ENCODE assay signal across 10 mouse cellular contexts in genomic region chr4:114611166-114611929, GRCm38 (mm10).
DNase-seq lines count a peak whose midpoint lies in the region; ATAC-seq and TF ChIP-seq lines count a peak whose summit lies in the region.
"Had no signal": no experiment of that assay in that cellular context is flagged by ENCODE, and none has a peak within 500 bp of the region (broad histone marks: within the 10 kb centered on the region; RNA-seq: fewer than 3 reads in every experiment).

No protein-coding gene starts in this region.

- no peak for TF ChIP-seq EP300 in heart, postnatal 0 days (IDR thresholded peaks at IDR 0.05; ENCODE audit: low read depth)
- TF ChIP-seq EP300 in lung, postnatal 0 days (IDR thresholded peaks at IDR 0.05), result no peak

- no peak for ATAC-seq in heart, postnatal 0 days (ENCODE audit: insufficient read depth, low read depth)
- ATAC-seq in midbrain, embryonic 15.5 days (replicated peaks), result peak; percentile 31; the same call in 1 of the 2 replicates
- no peak for ATAC-seq in midbrain, embryonic 16.5 days
- no peak for ATAC-seq in lung, postnatal 0 days
- no peak for ATAC-seq in erythroid progenitor cell, adult 5-6 weeks (replicated peaks; ENCODE audit: low FRiP score, poor library complexity, severe bottlenecking)

- no peak overlapping the region for H3K4me3 ChIP-seq in heart, postnatal 0 days (ENCODE audit: low read depth, low read length)
- no peak overlapping the region for H3K4me3 ChIP-seq in midbrain, embryonic 15.5 days
- no peak overlapping the region for H3K4me3 ChIP-seq in midbrain, embryonic 16.5 days (ENCODE audit: low read depth, low read length)
- H3K4me3 ChIP-seq in lung, postnatal 0 days (ENCODE audit: low read depth, low read length), result no peak overlapping the region
- H3K4me3 ChIP-seq: embryonic facial prominence, embryonic 15.5 days; kidney, embryonic 15.5 days; midbrain, embryonic 12.5 days had no signal

- WGBS in heart, postnatal 0 days, result 84% methylated on average over 8 of the region's 8 CpGs
- 77% methylated on average over 8 of the region's 8 CpGs for WGBS in midbrain, embryonic 15.5 days
- 77% methylated on average over 8 of the region's 8 CpGs for WGBS in midbrain, embryonic 16.5 days
- 75% methylated on average over 8 of the region's 8 CpGs for WGBS in lung, postnatal 0 days

- H3K9me3 ChIP-seq in heart, postnatal 0 days (replicated peaks; ENCODE audit: control insufficient read depth, low read length), result no peaks in the 10 kb centered on the region
- no peaks in the 10 kb centered on the region for H3K9me3 ChIP-seq in midbrain, embryonic 15.5 days
- no peaks in the 10 kb centered on the region for H3K9me3 ChIP-seq in midbrain, embryonic 16.5 days (replicated peaks; ENCODE audit: control insufficient read depth, low read length, poor library complexity, severe bottlenecking)
- no peaks in the 10 kb centered on the region for H3K9me3 ChIP-seq in lung, postnatal 0 days (ENCODE audit: low read length)
- H3K9me3 ChIP-seq: embryonic facial prominence, embryonic 15.5 days; kidney, embryonic 15.5 days; midbrain, embryonic 12.5 days had no signal

- H3K27ac ChIP-seq in heart, postnatal 0 days (ENCODE audit: low read depth), result no peak overlapping the region
- no peak overlapping the region for H3K27ac ChIP-seq in midbrain, embryonic 15.5 days
- no peak overlapping the region for H3K27ac ChIP-seq in midbrain, embryonic 16.5 days (ENCODE audit: low read length)
- H3K27ac ChIP-seq in lung, postnatal 0 days (ENCODE audit: low read length), result no peak overlapping the region
- H3K27ac ChIP-seq: embryonic facial prominence, embryonic 15.5 days; kidney, embryonic 15.5 days; midbrain, embryonic 12.5 days had no signal

- 0 out of 2 replicates have a peak, but pooled peaks cover 5% of the 10 kb centered on the region for H3K36me3 ChIP-seq in heart, postnatal 0 days (replicated peaks; ENCODE audit: control insufficient read depth, insufficient read depth, low read length)
- H3K36me3 ChIP-seq in midbrain, embryonic 15.5 days (replicated peaks), result no peaks in the 10 kb centered on the region
- no peaks in the 10 kb centered on the region for H3K36me3 ChIP-seq in midbrain, embryonic 16.5 days (ENCODE audit: control insufficient read depth, insufficient read depth, low read length)
- no peaks in the 10 kb centered on the region for H3K36me3 ChIP-seq in lung, postnatal 0 days (ENCODE audit: insufficient read depth, low read length)
- H3K36me3 ChIP-seq: embryonic facial prominence, embryonic 15.5 days; midbrain, embryonic 12.5 days had no signal

- TF ChIP-seq POLR2A in brain, embryonic 14.5 days (IDR thresholded peaks at IDR 0.05; ENCODE audit: borderline replicate concordance, extremely low read depth, insufficient read depth, insufficient read length, poor library complexity, severe bottlenecking), result no peak

- no peak overlapping the region for H3K4me2 ChIP-seq in heart, postnatal 0 days (ENCODE audit: low read depth, low read length)
- H3K4me2 ChIP-seq in midbrain, embryonic 15.5 days, result no peak overlapping the region
- no peak overlapping the region for H3K4me2 ChIP-seq in midbrain, embryonic 16.5 days (ENCODE audit: low read length)
- H3K4me2 ChIP-seq in lung, postnatal 0 days (replicated peaks; ENCODE audit: low read depth, low read length), result no peak overlapping the region
- H3K4me2 ChIP-seq: embryonic facial prominence, embryonic 15.5 days; kidney, embryonic 15.5 days; midbrain, embryonic 12.5 days had no signal

- H3K4me1 ChIP-seq in heart, postnatal 0 days (ENCODE audit: control insufficient read depth, insufficient read depth), result peaks cover 30% of the 10 kb centered on the region
- no peaks in the 10 kb centered on the region for H3K4me1 ChIP-seq in midbrain, embryonic 15.5 days
- H3K4me1 ChIP-seq in midbrain, embryonic 16.5 days (ENCODE audit: control insufficient read depth, insufficient read depth, low read length), result no peaks in the 10 kb centered on the region
- no peaks in the 10 kb centered on the region for H3K4me1 ChIP-seq in lung, postnatal 0 days (ENCODE audit: insufficient read depth, low read depth, low read length)
- H3K4me1 ChIP-seq: embryonic facial prominence, embryonic 15.5 days; kidney, embryonic 15.5 days; midbrain, embryonic 12.5 days had no signal

- H3K9ac ChIP-seq in heart, postnatal 0 days (replicated peaks; ENCODE audit: low read depth, low read length), result no peak overlapping the region
- no peak overlapping the region for H3K9ac ChIP-seq in midbrain, embryonic 15.5 days
- H3K9ac ChIP-seq in midbrain, embryonic 16.5 days (ENCODE audit: low read depth, low read length), result no peak overlapping the region
- no peak overlapping the region for H3K9ac ChIP-seq in lung, postnatal 0 days (replicated peaks; ENCODE audit: low read depth)
- H3K9ac ChIP-seq: embryonic facial prominence, embryonic 15.5 days; kidney, embryonic 15.5 days; midbrain, embryonic 12.5 days had no signal

- DNase-seq in heart, postnatal 0 days (ENCODE audit: low spot score), result no peak
- DNase-seq in heart, postnatal 10 days, result no peak
- DNase-seq in brain, embryonic 14.5 days (ENCODE audit: low read depth), result peak; percentile 33
- DNase-seq in lung, postnatal 0 days (ENCODE audit: low spot score), result no peak

- no peaks in the 10 kb centered on the region for H3K27me3 ChIP-seq in heart, postnatal 0 days (ENCODE audit: control insufficient read depth, insufficient read depth, low read length)
- H3K27me3 ChIP-seq in midbrain, embryonic 15.5 days (replicated peaks), result no peaks in the 10 kb centered on the region
- H3K27me3 ChIP-seq in midbrain, embryonic 16.5 days (ENCODE audit: control insufficient read depth, insufficient read depth, low read depth, low read length), result no peaks in the 10 kb centered on the region
- no peaks in the 10 kb centered on the region for H3K27me3 ChIP-seq in lung, postnatal 0 days (replicated peaks; ENCODE audit: insufficient read depth, low read length)
- H3K27me3 ChIP-seq: embryonic facial prominence, embryonic 15.5 days; midbrain, embryonic 12.5 days had no signal

- peak; percentile 37 for TF ChIP-seq CTCF in heart, postnatal 0 days (IDR thresholded peaks at IDR 0.05; ENCODE audit: low read depth)
- TF ChIP-seq CTCF in brain, embryonic 14.5 days (IDR thresholded peaks at IDR 0.05; ENCODE audit: borderline replicate concordance, extremely low read depth, insufficient read depth, insufficient read length), result peak; percentile 37; the same call in 1 of the 2 replicates
- peak; percentile 59 for TF ChIP-seq CTCF in lung, postnatal 0 days (IDR thresholded peaks at IDR 0.05)

- intact Hi-C loops in heart, postnatal 10 days (cut with DNase I), result no loop called here
